Mouse (Mus musculus): Measurements from ENCODE around the gene Ache. TPM values are rescaled to one million over a fixed set of nuclear protein-coding genes. Genes with fewer than 3 reads are reported as not detected.

Ache gene
- total RNA-seq, 2 experiments from 2014 or later = 53.8 to 62.9 TPM

GRCm38 (mm10) chr5:137337190-137337589 lies 49.9 kb downstream of the Ache start:
- no peak for TF ChIP-seq CTCF (IDR thresholded peaks at IDR 0.05)
- intact Hi-C loops (cut with DNase I) = loop anchor here (5.0 to 10.0 kb wide), 3 partner anchors 258 to 828 kb away; partner anchors contain the start of genes Cops6 and Ppp1r35
- H3K4me3 ChIP-seq = no peak overlapping the region
- H3K27ac ChIP-seq = no peak overlapping the region
- DNase-seq (ENCODE audit: extremely low spot score in 1 of 2, low spot score in 2 of 2) = no peak

GRCm38 (mm10) chr5:137338256-137338655 lies 50.9 kb downstream of the Ache start:
- H3K27ac ChIP-seq = peak overlapping the region; percentile 74
- DNase-seq (ENCODE audit: extremely low spot score in 1 of 2, low spot score in 2 of 2) = peak; percentile 89 to 90
- TF ChIP-seq CTCF (IDR thresholded peaks at IDR 0.05) = no peak
- H3K4me3 ChIP-seq = peak overlapping the region; percentile 55
- intact Hi-C loops (cut with DNase I) = loop anchor here (1.0 to 10.0 kb wide), 4 partner anchors 257 to 827 kb away; partner anchors contain the start of genes Cops6 and Ppp1r35

DNA sequence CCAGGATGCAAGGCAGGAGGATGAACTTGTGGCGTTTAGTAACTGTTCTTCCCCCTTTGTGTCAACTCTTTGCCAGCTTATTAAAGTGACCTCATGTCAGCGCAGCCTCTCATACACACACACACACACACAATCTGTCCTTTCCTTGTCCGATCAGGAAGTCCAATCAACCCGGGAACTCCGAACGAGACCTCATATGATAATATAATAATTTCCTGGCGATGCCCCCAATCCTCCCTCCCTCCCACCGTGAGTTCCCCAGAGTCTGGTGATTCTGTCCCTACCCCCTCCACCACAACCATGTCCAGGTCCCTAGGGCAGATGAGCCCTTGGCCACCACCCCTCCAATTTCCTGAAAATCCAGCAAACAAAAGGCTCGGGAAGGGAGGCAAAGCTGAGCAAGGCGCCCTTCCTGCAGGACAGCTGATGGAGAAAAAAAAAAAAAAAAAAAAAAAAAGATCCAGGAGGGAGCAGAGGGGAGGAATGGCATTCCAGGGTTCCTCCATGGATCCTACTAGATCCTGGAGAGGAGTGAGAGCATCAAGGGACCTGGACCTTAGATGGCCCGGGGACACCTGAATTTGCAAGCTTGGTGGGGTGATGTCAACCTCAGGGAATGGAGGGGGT lies 51.5 kb downstream of the Ache start:
- DNase-seq (ENCODE audit: extremely low spot score in 1 of 2, low spot score in 2 of 2) = no peak

GRCm38 (mm10) chr5:137339290-137339979 lies 52.1 kb downstream of the Ache start:
- Histone ChIP-seq H3K27ac (peak overlapping the region; percentile 74; the same call in 1 of the 2 replicates), H3K4me3 (peak overlapping the region; percentile 55)
- intact Hi-C loops (cut with DNase I) = loop anchor here (5.0 to 10.0 kb wide), 3 partner anchors 255 to 825 kb away; partner anchors contain the start of genes Cops6 and Ppp1r35
- no peak for DNase-seq (ENCODE audit: extremely low spot score in 1 of 2, low spot score in 2 of 2)
- no peak for TF ChIP-seq CTCF (IDR thresholded peaks at IDR 0.05)

More for the DNA sequence above, 51.5 kb downstream of the Ache start:
- intact Hi-C loops (cut with DNase I) = loop anchor here (1.0 to 10.0 kb wide), 4 partner anchors 256 to 826 kb away; partner anchors contain the start of genes Cops6 and Ppp1r35
- Histone ChIP-seq H3K4me3 (peak overlapping the region; percentile 55), H3K27ac (peak overlapping the region; percentile 74)
- no peak for TF ChIP-seq CTCF (IDR thresholded peaks at IDR 0.05)

DNA sequence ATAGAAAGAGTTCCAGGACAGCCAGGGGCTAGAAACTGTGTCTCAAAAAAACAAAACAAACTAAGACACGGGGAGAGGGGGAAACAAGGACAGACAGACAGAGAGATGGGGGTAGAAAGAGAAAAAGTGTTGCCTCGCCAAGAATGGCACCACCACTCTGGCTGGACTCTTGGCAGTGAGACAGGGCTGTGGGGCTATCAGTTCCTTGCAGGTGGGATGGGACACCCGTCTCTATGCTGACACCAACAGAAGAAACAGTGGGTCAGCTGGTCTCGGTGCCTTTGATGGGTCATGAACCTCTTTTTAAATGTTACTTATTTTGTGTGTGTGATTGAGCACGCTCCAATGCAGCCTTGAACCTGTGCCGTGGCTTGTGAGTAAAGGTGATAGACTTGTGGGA lies 52.9 kb downstream of the Ache start:
- no peak overlapping the region for H3K4me3 ChIP-seq
- TF ChIP-seq CTCF (IDR thresholded peaks at IDR 0.05) = no peak
- H3K27ac ChIP-seq = no peak overlapping the region
- DNase-seq (ENCODE audit: extremely low spot score in 1 of 2, low spot score in 2 of 2) = no peak
- intact Hi-C loops (cut with DNase I) = no loop called here

DNA sequence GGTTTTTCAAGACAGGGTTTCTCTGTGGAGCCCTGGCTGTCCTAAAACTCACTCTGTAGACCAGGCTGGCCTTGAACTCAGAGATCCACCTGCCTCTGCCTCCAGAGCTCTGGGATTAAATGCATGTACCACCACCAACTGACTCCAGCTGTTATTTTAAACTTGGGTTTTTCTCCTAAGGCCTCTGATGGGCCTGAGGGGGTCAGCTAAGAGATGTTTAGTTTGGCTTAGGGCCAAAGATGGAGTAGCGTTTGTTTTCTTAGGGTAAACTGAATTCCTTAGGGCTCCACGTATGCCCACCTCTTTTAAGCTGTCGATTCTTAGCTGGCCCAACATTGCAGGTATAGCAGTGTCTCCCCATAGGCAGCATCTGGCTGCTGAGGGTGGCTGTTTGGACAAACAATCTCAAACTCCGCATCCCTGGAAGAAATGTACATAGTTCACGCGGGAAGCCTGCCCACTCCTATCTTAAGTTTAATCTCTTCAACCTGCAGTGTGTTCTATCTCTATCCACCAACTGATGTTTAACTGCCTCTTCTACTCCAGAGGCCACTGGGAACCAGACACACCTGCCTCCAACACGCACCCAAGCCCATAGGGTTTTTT lies 55.2 kb downstream of the Ache start:
- intact Hi-C loops (cut with DNase I) = no loop called here
- TF ChIP-seq CTCF (IDR thresholded peaks at IDR 0.05) = no peak
- no peak for DNase-seq (ENCODE audit: extremely low spot score in 1 of 2, low spot score in 2 of 2)
- Histone ChIP-seq H3K4me3 (no peak overlapping the region), H3K27ac (no peak overlapping the region)

GRCm38 (mm10) chr5:137343412-137343811 lies 56.1 kb downstream of the Ache start:
- H3K4me3 ChIP-seq = no peak overlapping the region
- no peak for DNase-seq (ENCODE audit: extremely low spot score in 1 of 2, low spot score in 2 of 2)
- no peak for TF ChIP-seq CTCF (IDR thresholded peaks at IDR 0.05)
- intact Hi-C loops (cut with DNase I) = no loop called here
- no peak overlapping the region for H3K27ac ChIP-seq

DNA sequence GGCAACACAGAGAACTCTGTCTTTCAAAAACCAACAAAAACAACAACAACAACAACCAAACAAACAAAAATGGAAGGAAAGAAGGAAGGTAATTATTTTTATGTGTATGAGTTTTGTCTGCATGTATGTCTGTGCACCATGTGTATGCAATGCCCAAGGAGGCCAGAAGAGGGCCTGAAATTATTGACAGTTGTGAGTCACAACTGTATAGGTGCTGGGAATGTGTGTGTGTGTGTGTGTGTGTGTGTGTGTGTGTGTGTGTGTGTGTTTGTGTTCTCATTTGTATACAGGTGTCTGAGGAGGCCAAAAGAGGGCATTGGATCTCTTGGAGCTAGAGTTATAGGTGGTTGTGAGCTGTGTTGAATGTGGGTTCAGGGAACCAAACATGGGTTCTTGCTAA lies 56.5 kb downstream of the Ache start:
- no peak overlapping the region for H3K27ac ChIP-seq
- intact Hi-C loops (cut with DNase I) = no loop called here
- DNase-seq (ENCODE audit: extremely low spot score in 1 of 2, low spot score in 2 of 2) = no peak
- H3K4me3 ChIP-seq = no peak overlapping the region
- no peak for TF ChIP-seq CTCF (IDR thresholded peaks at IDR 0.05)

Small RNA genes within 50 kb of the gene (microRNA-seq; reads per million reads assigned to microRNA genes)
- gene Mir7036 (2.7 to 2.9 reads per million in 2 experiments), gene Mir8116 (0 reads per million in 2 experiments)

Other genes starting within 250 kb of the Ache start
- gene Ap1s1, start 241.4 kb upstream of the Ache start, total RNA-seq (2021) = 100 to 1,000 TPM; 349 to 354 TPM
- gene Serpine1, start 215.3 kb upstream of the Ache start, total RNA-seq (2021) = 1 to 10 TPM in 1 of 2 experiments, under 1 TPM in 1; 0.91 to 1.1 TPM
- gene Trim56, start 171.3 kb upstream of the Ache start, total RNA-seq (2021) = 1 to 10 TPM; 4.3 to 5.7 TPM
- gene Muc3, start 138.2 kb upstream of the Ache start, total RNA-seq (2021) = not detected
- gene Muc3a, start 75.1 kb upstream of the Ache start, total RNA-seq (2021) = 1 to 10 TPM; 4.6 to 5.4 TPM
- gene Ufsp1, start 7.1 kb downstream of the Ache start, total RNA-seq (2021) = 10 to 100 TPM; 11.6 to 14.4 TPM
- gene Srrt, start 20.2 kb downstream of the Ache start, total RNA-seq (2021) = 100 to 1,000 TPM; 202 to 221 TPM
- 1 to 10 TPM; 4.5 to 6.5 TPM for gene Trip6, start 26.9 kb downstream of the Ache start, total RNA-seq (2021)
- gene Slc12a9, start 46.1 kb downstream of the Ache start, total RNA-seq (2021) = 10 to 100 TPM; 22.8 to 25.1 TPM
- 1 to 10 TPM; 4.9 to 6.8 TPM for gene Ephb4, start 62.6 kb downstream of the Ache start, total RNA-seq (2021)
- gene Zan, start 189.5 kb downstream of the Ache start, total RNA-seq (2021) = under 1 TPM; 0.30 to 0.38 TPM
- 10 to 100 TPM; 30.4 to 35.9 TPM for gene Pop7, start 215.0 kb downstream of the Ache start, total RNA-seq (2021)
- gene Gigyf1, start 231.0 kb downstream of the Ache start, total RNA-seq (2021) = 10 to 100 TPM; 58.1 to 59.9 TPM
- gene Epo, start 245.7 kb downstream of the Ache start, total RNA-seq (2021) = not detected
- 100 to 1,000 TPM; 570 to 583 TPM for gene Gnb2, start 246.0 kb downstream of the Ache start, total RNA-seq (2021)

Measured in left cerebral cortex, adult 2 months (tissue).